Mouse (Mus musculus) G1E-ER4 (cell line): ENCODE measurements around the gene Pdzd2. TPM values are rescaled to one million over a fixed set of nuclear protein-coding genes. Genes with fewer than 3 reads are reported as not detected.

Experiments used
- GATA1 ChIP-seq: IDR thresholded peaks from one replicate; pipeline ENCODE4 v1.8.0; 2012; ENCODE audit warnings: low read length, inconsistent platforms
- polyA plus RNA-seq: library from polyadenylated mRNA; stranded (reverse); fragments of >175 nt; gene quantifications from 2 replicates; pipeline ENCODE4 v1.2.3, GENCODE M21; 2012

Pdzd2 gene
- polyA plus RNA-seq, 1 experiment = 0.29 TPM

DNA sequence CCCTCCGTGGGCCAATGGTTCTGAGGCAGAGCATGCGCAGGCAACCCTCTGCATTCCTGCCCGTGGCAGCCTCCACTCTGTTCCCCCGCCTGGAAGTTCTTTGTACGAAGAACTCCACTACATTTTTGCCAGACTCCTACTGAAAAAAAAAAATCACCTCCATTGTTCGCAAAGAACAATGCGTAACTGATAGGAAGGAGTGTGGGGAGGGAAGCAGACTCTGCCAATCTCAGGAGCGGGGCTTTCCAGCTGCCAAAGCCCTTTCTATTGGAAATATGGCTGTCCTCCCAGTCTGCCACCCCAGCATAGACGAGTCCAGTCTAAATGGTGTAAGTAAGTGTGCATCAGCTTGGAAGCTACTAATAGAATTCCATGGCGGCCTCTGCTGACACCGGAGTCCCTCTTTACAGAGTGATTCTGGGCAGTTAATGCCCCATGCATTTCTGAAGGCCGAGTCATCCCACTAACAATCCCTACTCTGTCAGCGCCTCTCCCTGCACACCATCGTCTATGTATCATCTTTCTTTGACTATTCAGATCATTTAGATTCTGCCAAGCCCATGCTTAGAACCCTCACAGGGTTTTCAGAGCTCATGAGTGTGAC is 221.3 kb downstream of the Pdzd2 start:
- no peak for TF ChIP-seq GATA1

DNA sequence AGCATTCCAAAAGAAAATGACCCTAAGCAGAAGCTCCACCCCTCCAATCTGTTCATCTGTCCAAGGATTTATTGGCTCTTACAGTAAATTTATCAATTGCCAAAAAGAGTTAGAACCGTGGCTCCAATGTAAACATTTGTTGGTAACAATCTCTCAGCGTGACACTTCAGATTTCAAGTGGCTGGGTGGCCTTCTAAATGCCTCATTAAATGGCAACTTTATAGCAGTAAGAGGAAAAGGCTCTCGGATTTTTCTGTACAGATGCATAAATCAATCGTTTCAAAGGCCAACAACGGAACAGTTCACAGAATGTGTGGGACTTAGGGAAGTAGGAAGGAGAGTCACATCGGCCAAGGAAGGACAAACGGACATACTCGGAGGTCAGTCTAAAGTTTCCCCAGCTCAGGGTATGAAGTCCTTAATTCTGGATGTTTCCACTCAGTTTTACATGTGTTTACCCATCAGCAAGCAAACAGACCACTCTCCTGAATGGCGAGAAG is 222.4 kb downstream of the Pdzd2 start:
- TF ChIP-seq GATA1 = no peak

DNA sequence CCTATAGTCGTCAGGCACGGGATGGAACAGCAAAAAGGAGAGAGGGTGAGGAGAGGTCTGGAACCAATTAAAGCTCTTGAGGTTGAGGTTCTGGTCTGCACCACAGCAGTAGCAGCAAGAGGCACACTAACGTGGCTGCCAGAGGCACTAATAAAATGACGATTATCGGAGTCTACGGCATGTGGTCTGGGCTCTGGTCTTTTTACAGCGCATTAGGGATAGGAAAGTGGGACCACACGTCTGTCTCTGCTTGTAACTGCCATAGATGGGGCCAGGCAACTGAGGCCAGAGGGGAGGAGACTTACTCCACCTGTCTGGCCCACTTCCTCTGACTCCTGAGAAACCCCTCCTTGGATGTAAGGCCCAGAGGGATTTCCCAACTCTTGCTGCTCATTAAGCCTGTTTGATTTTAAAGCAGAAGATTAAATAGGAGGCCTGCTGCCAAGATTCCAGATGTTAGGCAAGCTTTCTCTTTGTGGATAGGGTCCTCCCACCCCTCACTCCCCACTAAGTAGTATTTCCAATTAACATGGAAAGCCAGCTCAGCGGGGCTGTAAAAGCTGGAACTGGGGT is 224.4 kb downstream of the Pdzd2 start:
- TF ChIP-seq GATA1 = no peak

DNA sequence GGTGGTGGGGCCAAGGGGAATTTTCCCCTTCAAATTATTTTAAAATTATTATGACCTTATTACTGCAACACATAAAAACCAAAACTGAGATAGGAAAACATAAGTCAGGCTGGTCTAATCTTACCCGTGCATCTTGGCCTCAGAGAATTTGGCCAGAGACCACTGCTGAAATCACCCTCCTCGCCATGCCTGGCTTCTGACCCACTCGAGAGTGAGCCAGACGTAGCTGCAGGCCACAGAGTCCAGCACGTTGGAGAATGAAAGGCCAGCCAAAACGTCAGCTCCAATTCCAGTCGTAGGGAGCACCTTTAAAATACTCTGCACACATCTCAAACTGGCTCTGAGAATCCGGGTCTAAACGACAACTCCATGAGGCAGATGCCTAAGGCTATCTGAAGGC is 226.2 kb downstream of the Pdzd2 start:
- TF ChIP-seq GATA1 = no peak

DNA sequence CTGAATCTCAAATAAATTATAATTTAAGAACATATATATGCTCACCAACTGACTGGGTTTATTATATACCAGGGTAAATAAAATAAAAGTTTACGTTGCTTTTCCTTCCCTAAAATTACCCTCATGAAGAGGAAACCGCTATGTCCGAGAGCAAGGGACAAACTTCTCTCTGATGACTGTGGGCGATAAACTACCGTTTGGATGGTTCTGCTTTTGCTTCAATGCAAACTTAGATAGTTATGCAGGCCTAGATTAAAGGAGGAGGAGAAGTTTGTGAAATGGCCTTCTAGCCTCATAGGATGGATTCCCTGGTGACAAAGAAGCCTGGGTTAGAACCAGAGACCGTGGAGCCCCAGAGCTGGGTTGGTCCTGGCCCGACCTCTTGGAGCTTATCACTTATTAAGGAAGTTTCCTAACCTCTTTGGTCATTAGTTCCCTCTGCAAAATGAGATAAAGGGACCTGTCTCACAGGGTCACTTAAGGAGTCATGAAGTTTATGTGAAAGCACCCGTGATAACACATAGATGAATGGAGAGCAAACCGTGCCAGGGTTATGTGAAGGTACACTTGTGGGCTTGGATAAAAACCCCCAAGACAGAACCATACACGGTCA is 230.9 kb downstream of the Pdzd2 start:
- no peak for TF ChIP-seq GATA1

DNA sequence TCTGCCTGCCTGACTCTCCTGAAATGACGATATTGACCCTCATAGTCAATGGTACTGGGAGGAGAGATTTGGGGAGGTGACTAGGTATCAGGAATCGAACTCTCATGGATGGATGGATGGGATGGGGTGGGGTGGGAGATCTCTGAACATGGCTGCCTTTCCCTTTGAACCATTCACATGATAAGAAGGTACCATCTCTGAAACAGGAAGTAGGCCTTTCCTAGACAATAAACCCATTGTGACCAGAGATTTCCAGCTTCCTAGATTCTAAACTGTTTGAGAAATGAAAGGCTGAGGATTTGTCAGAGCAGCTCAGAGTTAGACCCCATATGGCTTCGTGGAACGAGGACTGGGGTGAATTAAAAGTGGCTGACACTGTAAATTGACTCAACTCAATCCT is 232.2 kb downstream of the Pdzd2 start:
- TF ChIP-seq GATA1 = no peak

DNA sequence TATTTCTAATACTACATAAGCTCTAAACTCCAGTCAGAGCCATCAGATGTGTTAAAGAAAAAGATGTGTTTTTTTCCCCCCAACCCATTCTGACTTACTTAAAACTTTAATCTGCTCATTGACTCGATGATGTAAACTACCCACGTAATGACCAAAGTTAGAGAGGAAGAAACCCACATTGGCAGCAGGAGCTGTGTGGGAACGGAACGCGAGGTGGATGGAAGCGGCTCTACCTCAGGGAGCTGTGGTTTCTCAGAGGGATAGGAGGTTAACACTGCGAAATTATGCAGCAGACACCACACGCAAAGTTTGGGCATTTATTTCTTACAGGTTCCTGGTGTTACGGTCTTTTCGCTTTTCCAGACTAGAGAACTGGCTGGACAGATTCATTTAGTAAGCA is 233.2 kb downstream of the Pdzd2 start:
- no peak for TF ChIP-seq GATA1

DNA sequence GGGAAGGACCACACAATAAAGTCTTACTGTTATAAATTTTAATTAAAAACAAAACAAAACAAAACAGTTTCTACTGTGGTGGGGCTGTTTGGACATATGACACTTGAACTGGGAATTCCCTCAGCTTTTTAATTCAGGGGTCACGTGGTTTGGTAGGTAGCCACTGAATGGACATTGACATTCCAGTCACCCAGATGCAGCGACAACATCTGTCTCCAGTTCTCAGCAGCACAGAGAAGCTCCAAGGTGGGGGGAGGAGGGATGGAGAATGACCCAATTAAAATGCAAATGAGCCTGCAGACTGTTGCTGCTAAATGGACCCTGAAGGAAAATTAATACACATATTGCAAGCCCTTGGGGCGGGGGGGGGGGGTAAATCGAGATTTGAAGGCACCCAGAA is 233.6 kb downstream of the Pdzd2 start:
- no peak for TF ChIP-seq GATA1

DNA sequence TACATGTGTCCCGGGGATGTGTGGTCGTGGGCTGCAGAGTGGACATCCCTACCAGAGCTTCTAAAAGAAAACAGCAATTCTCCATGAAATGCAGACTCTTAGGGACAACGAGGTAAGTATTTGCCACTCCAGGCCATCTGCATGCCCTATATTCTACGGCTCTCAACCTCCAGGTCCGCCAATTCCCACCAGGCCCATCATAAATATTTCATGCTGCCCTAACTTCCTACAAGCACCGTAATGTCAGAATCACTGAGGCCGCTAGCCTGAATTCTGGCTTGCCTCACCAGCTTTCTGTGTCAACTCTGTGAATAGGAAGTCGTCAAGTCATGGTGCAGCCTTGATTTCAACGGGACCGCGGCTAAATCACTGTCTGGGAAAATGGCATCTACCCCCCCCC is 234.2 kb downstream of the Pdzd2 start:
- TF ChIP-seq GATA1 = no peak

DNA sequence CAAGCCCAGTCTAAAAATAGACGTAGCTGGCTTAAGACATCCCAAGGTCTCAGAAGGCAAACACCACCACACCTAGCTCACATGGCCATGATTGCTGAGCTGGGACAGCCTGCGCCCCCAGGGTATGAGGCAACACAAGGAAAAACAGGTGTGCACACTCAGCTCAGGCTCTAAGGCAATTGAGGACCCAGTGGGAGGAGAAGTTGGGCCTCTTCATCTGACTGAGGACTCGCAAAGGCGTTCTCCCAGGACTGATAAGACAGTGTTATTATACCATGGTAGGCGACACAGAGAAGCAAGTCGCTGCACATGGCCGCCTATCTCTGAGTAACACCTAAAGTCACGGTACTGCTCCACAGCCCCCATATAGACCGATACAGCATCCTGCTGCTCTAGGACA is 235.8 kb downstream of the Pdzd2 start:
- TF ChIP-seq GATA1 = no peak

DNA sequence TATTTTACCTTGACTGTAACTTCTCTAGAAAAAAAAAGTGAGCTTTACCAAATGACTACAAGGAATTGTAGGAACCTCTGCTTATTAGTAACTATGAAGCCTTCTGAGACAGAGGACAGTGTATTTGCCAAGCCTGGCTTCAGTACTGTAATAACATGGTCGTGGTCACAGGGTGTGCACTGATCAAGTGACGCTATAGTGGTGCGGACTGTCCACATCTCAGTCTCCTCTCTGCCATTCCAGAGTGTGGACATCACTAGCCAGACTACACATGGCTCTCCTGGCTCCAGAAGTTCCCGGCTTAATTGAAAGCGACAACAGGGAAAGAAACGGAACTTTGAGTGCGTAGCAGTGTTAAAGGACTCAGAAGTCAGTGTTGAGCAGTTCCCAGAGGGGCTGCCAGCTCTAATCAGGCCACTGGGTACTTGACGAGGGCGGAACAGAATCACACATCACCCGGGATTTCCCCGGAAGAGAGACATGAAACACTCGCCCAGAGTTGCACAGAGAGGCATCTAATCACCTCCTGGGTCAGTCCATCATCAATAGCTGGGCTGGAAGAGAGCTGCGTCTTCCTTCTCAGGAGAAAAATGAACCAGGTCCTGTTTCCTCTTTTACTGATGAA is 237.7 kb downstream of the Pdzd2 start:
- no peak for TF ChIP-seq GATA1

DNA sequence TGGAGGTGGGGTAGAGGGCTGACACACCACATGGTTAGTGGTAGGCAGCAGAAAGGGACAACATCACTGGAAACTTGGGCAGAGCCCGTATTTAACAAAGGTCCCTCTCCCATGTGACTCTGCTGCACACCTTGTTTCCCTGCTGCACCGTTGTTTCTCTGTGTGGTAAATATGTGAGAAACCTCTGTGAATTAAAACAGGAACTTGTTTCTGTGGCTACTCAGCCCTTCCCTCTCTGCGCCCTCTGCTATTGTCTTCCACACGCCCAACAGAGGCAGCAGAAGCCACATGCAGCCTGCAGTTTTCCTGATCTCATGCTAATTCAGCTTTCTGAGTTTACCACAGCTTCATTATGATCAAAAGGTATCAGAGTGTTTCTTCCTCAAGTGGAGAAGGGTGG is 239.1 kb downstream of the Pdzd2 start:
- TF ChIP-seq GATA1 = no peak

DNA sequence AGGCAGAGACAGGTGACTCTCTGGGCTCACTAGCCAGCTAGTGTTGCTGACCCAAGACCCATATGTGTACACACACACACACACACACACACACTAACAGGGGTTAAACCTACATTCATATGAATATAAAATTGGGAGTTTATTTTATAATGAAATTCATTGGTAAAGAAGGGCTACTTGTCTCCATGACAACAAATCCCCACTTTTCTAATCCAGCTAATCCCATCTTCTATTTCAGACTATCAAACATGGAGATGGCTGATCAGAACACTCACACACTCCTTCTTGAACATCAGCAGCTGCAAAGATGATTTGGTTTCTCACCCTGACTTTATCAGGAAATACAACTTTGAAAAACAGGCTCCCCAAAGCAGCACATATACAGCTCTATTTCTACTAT is 245.6 kb downstream of the Pdzd2 start:
- TF ChIP-seq GATA1 = no peak

DNA sequence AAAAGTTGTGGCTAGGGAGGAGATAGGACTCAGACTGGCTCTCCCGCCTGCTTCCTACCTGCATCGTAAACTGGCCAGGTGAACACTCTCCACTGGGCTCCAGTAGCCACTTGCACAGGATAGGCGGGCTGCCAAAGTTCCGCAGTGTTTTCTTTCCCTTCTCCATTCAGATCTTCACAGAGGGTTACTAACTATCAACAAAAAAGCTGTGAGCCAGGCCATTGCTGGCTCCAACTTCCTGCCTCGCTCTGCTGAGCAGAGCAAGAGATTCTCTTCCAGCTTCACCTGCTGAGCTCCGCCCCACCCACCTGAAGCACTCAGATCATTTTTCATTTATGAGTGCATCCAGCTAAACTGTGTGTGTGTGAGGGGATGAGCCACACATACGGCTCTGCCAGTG is 246.5 kb downstream of the Pdzd2 start:
- TF ChIP-seq GATA1 = no peak

DNA sequence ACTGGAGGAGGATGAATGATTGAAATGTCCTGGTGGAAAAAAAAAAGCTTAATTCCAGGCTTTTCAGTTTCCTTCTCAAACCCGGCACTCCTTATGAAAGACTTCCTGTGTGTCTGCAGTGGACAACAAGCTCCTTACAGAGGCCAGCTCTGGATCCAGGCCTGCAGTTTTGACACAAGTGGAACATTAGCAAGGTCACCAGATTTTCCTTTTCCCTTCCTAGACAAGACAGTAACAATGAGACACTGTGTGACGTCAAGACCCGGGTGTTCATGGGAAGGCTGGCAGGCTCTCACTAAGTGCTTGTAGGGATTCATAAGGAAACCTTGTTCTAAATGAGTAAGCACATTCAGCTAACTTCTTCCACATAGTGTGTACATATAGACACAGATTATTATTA is 248.8 kb downstream of the Pdzd2 start:
- TF ChIP-seq GATA1 = no peak

DNA sequence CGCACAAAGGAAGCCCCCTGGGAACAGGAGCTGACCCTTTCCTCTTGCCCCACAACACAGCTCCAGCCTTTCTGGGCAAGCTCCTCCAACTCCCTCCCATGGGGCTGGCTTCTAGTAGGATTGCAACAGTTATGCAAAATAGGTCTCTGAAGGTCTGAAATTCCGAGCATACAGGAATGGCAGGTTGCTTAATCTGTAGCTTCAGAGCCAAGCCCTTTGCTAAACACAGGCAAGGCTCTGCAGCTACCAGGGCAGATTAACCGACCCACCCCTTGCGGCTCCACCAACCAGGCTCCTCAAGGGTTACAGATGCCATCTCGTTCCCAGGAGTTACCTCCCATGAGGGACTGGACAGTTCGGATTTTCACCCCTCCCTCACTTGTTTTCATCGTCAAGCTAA is 249.2 kb downstream of the Pdzd2 start:
- no peak for TF ChIP-seq GATA1

DNA sequence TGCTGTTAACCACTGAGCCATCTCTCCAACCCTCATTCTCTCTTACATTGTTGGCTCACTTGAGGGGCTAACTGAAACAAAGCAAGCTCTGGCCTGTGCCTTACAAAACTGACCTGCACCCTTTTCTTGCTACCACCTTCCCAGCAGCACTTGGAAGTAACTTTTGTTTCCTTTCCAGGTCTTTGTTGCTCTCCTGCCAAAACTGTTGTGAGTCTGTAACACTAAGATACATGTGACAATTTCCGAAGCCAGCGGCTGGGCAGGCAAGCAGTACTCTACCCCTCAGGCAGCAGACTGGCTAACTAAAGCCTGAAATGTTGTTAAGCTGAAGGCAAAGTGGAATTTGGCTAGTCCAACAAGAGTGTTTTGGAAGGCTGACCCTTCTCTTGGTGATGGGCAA is 251.4 kb downstream of the Pdzd2 start:
- no peak for TF ChIP-seq GATA1
